Mouse (Mus musculus): ENCODE results near the gene Gm10142.

DNA sequence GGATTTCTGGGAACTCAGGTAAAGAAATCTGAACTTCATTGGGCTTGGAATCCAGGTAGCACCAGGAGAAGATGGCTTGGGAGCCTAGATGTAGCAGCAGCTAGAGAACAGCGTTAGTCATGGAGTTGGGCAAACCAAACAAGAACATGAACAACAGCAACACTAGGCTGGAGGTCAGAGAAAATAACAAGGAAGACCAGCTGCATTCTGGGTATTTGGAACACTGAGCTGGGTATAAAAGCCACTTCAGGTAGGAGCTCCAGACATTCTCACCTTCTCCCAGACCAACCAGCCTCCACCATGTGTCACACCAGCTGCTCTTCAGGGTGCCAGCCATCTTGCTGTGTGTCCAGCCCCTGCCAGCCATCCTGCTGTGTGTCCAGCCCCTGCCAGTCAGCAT is 9.3 kb upstream of the Gm10142 start, which contains the start of gene Gm10272:
- no peak for TF ChIP-seq POLR2A (IDR thresholded peaks at IDR 0.05; ENCODE audit: insufficient read depth, low read length)
- no peak for TF ChIP-seq CTCF (IDR thresholded peaks at IDR 0.05; ENCODE audit: low read depth, low read length)

Measured in ES-Bruce4 (cell line).